Mouse (Mus musculus) liver, postnatal 0 days (tissue): Measurements from ENCODE around the gene Slit3. TPM values are rescaled to one million over a fixed set of nuclear protein-coding genes. Genes with fewer than 3 reads are reported as not detected.

Experiments used
- ATAC-seq: fragments of 200-750 bp; cut with Nextera tagmentation; 2 replicates; pipeline ENCODE4 v1.8.0; 2017; ENCODE audit warnings: mild to moderate bottlenecking, moderate library complexity
- DNase-seq: peaks from one replicate; pipeline ENCODE4 v3.0.0-alpha.2; 2016
- H3K27ac ChIP-seq: fragments of 300-500 bp; sonication (generic); 2 replicates; pipeline ENCODE4 v1.5.1; 2014; ENCODE audit warnings: antibody characterized with exemption, moderate library complexity, mild to moderate bottlenecking, low read depth
- H3K27me3 ChIP-seq: fragments of 300-500 bp; sonication (generic); 2 replicates; pipeline ENCODE4 v1.6.1; 2014; ENCODE audit warnings: low read length, control low read depth, mixed read lengths; ENCODE audit not compliant: insufficient read depth
- H3K36me3 ChIP-seq: fragments of 300-500 bp; sonication (generic); replicated peaks from 2 replicates; pipeline ENCODE4 v1.6.1; 2014; ENCODE audit warnings: mild to moderate bottlenecking, control low read depth, low read length, moderate library complexity, mixed read lengths; ENCODE audit not compliant: insufficient read depth
- H3K4me1 ChIP-seq: fragments of 300-500 bp; sonication (generic); 2 replicates; pipeline ENCODE4 v1.6.1; 2014; ENCODE audit warnings: antibody characterized with exemption, mild to moderate bottlenecking, control low read depth; ENCODE audit not compliant: insufficient read depth
- H3K4me2 ChIP-seq: fragments of 300-500 bp; sonication (generic); 2 replicates; pipeline ENCODE4 v1.6.1; 2014; ENCODE audit warnings: low read depth, mild to moderate bottlenecking, low read length, moderate library complexity, mixed read lengths
- H3K4me3 ChIP-seq: fragments of 300-500 bp; sonication (generic); 2 replicates; pipeline ENCODE4 v1.5.1; 2014; ENCODE audit warnings: low read depth, low read length
- H3K9ac ChIP-seq: fragments of 300-500 bp; sonication (generic); replicated peaks from 2 replicates; pipeline ENCODE4 v1.6.1; 2014; ENCODE audit warnings: mild to moderate bottlenecking, moderate library complexity
- H3K9me3 ChIP-seq: fragments of 300-500 bp; sonication (generic); 2 replicates; pipeline ENCODE4 v1.6.1; 2016; ENCODE audit warnings: mild to moderate bottlenecking, control low read depth, low read length, mixed read lengths
- CTCF ChIP-seq: sonication (generic); IDR thresholded peaks from 2 replicates; pipeline ENCODE4 v1.5.1; 2016; ENCODE audit warnings: antibody characterized with exemption, low read depth
- EP300 ChIP-seq: IDR thresholded peaks from 2 replicates; pipeline ENCODE4 v1.6.1; 2016; ENCODE audit warnings: antibody characterized with exemption, low read depth, mild to moderate bottlenecking
- WGBS: fragments of 180-500 bp; shearing (Covaris S2); extraction: QIAGEN DNeasy Blood & Tissue Kit; methylation state at CpG from one replicate; pipeline ENCODE4 v1.1.7; 2014; ENCODE audit not compliant: insufficient replicate concordance; 5-methylcytosine and 5-hydroxymethylcytosine counted together
- polyA plus RNA-seq: library from polyadenylated mRNA; unstranded; fragments of >200 nt; fragmentation: Nextera tagmentation; extraction: Ambion mirVana; gene quantifications from 2 replicates; pipeline ENCODE4 v1.2.1, GENCODE M21; 2015

Slit3 gene
- polyA plus RNA-seq, 1 experiment from 2014 or later = 0.20 TPM

- WGBS = 77% methylated on average over 3 of the region's 3 CpGs
- Histone ChIP-seq H3K27me3 (no peaks in the 10 kb centered on the region), H3K9ac (no peak overlapping the region), H3K4me3 (no peak overlapping the region), H3K27ac (no peak overlapping the region), H3K9me3 (no peaks in the 10 kb centered on the region), H3K36me3 (no peaks in the 10 kb centered on the region), H3K4me1 (no peaks in the 10 kb centered on the region), H3K4me2 (no peak overlapping the region)
- TF ChIP-seq EP300 = no peak
- TF ChIP-seq CTCF = no peak
- DNase-seq = no peak
- ATAC-seq = no peak
These were observed 125.6 kb downstream of the Slit3 start for GRCm38 (mm10) chr11:35246623-35247022.

GRCm38 (mm10) chr11:35248088-35248487 is 127.1 kb downstream of the Slit3 start:
- H3K4me1 ChIP-seq = no peaks in the 10 kb centered on the region
- H3K9ac ChIP-seq = no peak overlapping the region
- no peak overlapping the region for H3K4me3 ChIP-seq
- no peak overlapping the region for H3K4me2 ChIP-seq
- H3K9me3 ChIP-seq = no peaks in the 10 kb centered on the region
- 71% methylated on average over 5 of the region's 5 CpGs for WGBS
- ATAC-seq (no peak), DNase-seq (no peak)
- no peak overlapping the region for H3K27ac ChIP-seq
- H3K27me3 ChIP-seq = no peaks in the 10 kb centered on the region
- no peaks in the 10 kb centered on the region for H3K36me3 ChIP-seq
- no peak for TF ChIP-seq CTCF
- TF ChIP-seq EP300 = no peak

GRCm38 (mm10) chr11:35250871-35251418 is 129.9 kb downstream of the Slit3 start:
- no peak for ATAC-seq
- Histone ChIP-seq H3K27me3 (no peaks in the 10 kb centered on the region), H3K27ac (no peak overlapping the region), H3K4me1 (no peaks in the 10 kb centered on the region), H3K4me3 (no peak overlapping the region), H3K9ac (no peak overlapping the region), H3K9me3 (no peaks in the 10 kb centered on the region), H3K4me2 (no peak overlapping the region), H3K36me3 (no peaks in the 10 kb centered on the region)
- 39% methylated on average over 4 of the region's 4 CpGs for WGBS
- TF ChIP-seq EP300 (no peak), CTCF (no peak)
- DNase-seq = no peak

- WGBS = 63% methylated on average over 4 of the region's 4 CpGs
- Histone ChIP-seq H3K4me3 (no peak overlapping the region), H3K4me2 (no peak overlapping the region), H3K27ac (no peak overlapping the region), H3K36me3 (no peaks in the 10 kb centered on the region), H3K4me1 (no peaks in the 10 kb centered on the region), H3K27me3 (no peaks in the 10 kb centered on the region), H3K9ac (no peak overlapping the region), H3K9me3 (no peaks in the 10 kb centered on the region)
- DNase-seq (no peak), ATAC-seq (no peak)
- TF ChIP-seq EP300 (no peak), CTCF (no peak)
These were observed 130.9 kb downstream of the Slit3 start for GRCm38 (mm10) chr11:35251910-35252309.

GRCm38 (mm10) chr11:35257351-35257750 is 136.3 kb downstream of the Slit3 start:
- no peak overlapping the region for H3K27ac ChIP-seq
- no peak overlapping the region for H3K4me3 ChIP-seq
- DNase-seq (no peak), ATAC-seq (no peak)
- H3K9me3 ChIP-seq = no peaks in the 10 kb centered on the region
- no peaks in the 10 kb centered on the region for H3K36me3 ChIP-seq
- no peaks in the 10 kb centered on the region for H3K27me3 ChIP-seq
- TF ChIP-seq EP300 = no peak
- TF ChIP-seq CTCF = no peak
- H3K4me2 ChIP-seq = no peak overlapping the region
- no peaks in the 10 kb centered on the region for H3K4me1 ChIP-seq
- WGBS = 63% methylated on average over 6 of the region's 6 CpGs
- H3K9ac ChIP-seq = no peak overlapping the region

GRCm38 (mm10) chr11:35261562-35262087 is 140.6 kb downstream of the Slit3 start:
- DNase-seq (no peak), ATAC-seq (no peak)
- Histone ChIP-seq H3K27ac (no peak overlapping the region), H3K4me2 (no peak overlapping the region), H3K4me1 (no peaks in the 10 kb centered on the region), H3K36me3 (no peaks in the 10 kb centered on the region), H3K27me3 (no peaks in the 10 kb centered on the region), H3K4me3 (no peak overlapping the region), H3K9me3 (no peaks in the 10 kb centered on the region), H3K9ac (no peak overlapping the region)
- WGBS = 79% methylated on average over 10 of the region's 10 CpGs
- TF ChIP-seq EP300 = no peak
- TF ChIP-seq CTCF = no peak

GRCm38 (mm10) chr11:35262289-35262941 is 141.4 kb downstream of the Slit3 start:
- Histone ChIP-seq H3K9ac (no peak overlapping the region), H3K9me3 (no peaks in the 10 kb centered on the region), H3K27ac (no peak overlapping the region), H3K4me3 (no peak overlapping the region), H3K27me3 (no peaks in the 10 kb centered on the region), H3K4me1 (no peaks in the 10 kb centered on the region), H3K4me2 (no peak overlapping the region), H3K36me3 (no peaks in the 10 kb centered on the region)
- WGBS = 68% methylated on average over 12 of the region's 12 CpGs
- DNase-seq (no peak), ATAC-seq (no peak)
- TF ChIP-seq EP300 (no peak), CTCF (no peak)
